Mouse (Mus musculus): ENCODE results near the gene Slc6a5. TPM values are rescaled to one million over a fixed set of nuclear protein-coding genes. Genes with fewer than 3 reads are reported as not detected.

The Slc6a5 gene
- not detected in 2 replicates for total RNA-seq (2017)

- no peak for ATAC-seq (ENCODE audit: extremely low read depth, insufficient number of reproducible peaks, low FRiP score, poor library complexity, severe bottlenecking)
These were observed at the start of gene Slc6a5 for GRCm38 (mm10) chr7:49909850-49910249. TSS of gene Slc6a5 (plus strand) at chr7:49910146.

- no peak for ATAC-seq (ENCODE audit: extremely low read depth, insufficient number of reproducible peaks, low FRiP score, poor library complexity, severe bottlenecking)
These were observed 48.8 kb upstream of the Slc6a5 start for GRCm38 (mm10) chr7:49861196-49861595.

GRCm38 (mm10) chr7:49863753-49864152, 46.2 kb upstream of the Slc6a5 start:
- ATAC-seq (ENCODE audit: extremely low read depth, insufficient number of reproducible peaks, low FRiP score, poor library complexity, severe bottlenecking) = no peak

- ATAC-seq (ENCODE audit: extremely low read depth, insufficient number of reproducible peaks, low FRiP score, poor library complexity, severe bottlenecking) = no peak
These were observed 40.3 kb upstream of the Slc6a5 start for GRCm38 (mm10) chr7:49869656-49870055.

GRCm38 (mm10) chr7:49870276-49870675, 39.7 kb upstream of the Slc6a5 start:
- no peak for ATAC-seq (ENCODE audit: extremely low read depth, insufficient number of reproducible peaks, low FRiP score, poor library complexity, severe bottlenecking)

- ATAC-seq (ENCODE audit: extremely low read depth, insufficient number of reproducible peaks, low FRiP score, poor library complexity, severe bottlenecking) = no peak
These were observed 32.6 kb upstream of the Slc6a5 start for GRCm38 (mm10) chr7:49877307-49877706.

GRCm38 (mm10) chr7:49879051-49879450, 30.9 kb upstream of the Slc6a5 start:
- ATAC-seq (ENCODE audit: extremely low read depth, insufficient number of reproducible peaks, low FRiP score, poor library complexity, severe bottlenecking) = no peak

GRCm38 (mm10) chr7:49879998-49880707, 29.8 kb upstream of the Slc6a5 start:
- no peak for ATAC-seq (ENCODE audit: extremely low read depth, insufficient number of reproducible peaks, low FRiP score, poor library complexity, severe bottlenecking)

- no peak for ATAC-seq (ENCODE audit: extremely low read depth, insufficient number of reproducible peaks, low FRiP score, poor library complexity, severe bottlenecking)
These were observed 27.7 kb upstream of the Slc6a5 start for GRCm38 (mm10) chr7:49882288-49882687.

- no peak for ATAC-seq (ENCODE audit: extremely low read depth, insufficient number of reproducible peaks, low FRiP score, poor library complexity, severe bottlenecking)
These were observed 27.1 kb upstream of the Slc6a5 start for GRCm38 (mm10) chr7:49882694-49883389.

GRCm38 (mm10) chr7:49887776-49888390, 22.1 kb upstream of the Slc6a5 start:
- no peak for ATAC-seq (ENCODE audit: extremely low read depth, insufficient number of reproducible peaks, low FRiP score, poor library complexity, severe bottlenecking)

- no peak for ATAC-seq (ENCODE audit: extremely low read depth, insufficient number of reproducible peaks, low FRiP score, poor library complexity, severe bottlenecking)
These were observed 15.2 kb upstream of the Slc6a5 start for GRCm38 (mm10) chr7:49894786-49895185.

- ATAC-seq (ENCODE audit: extremely low read depth, insufficient number of reproducible peaks, low FRiP score, poor library complexity, severe bottlenecking) = no peak
These were observed 14.7 kb upstream of the Slc6a5 start for GRCm38 (mm10) chr7:49895296-49895695.

GRCm38 (mm10) chr7:49902003-49902552, 7.9 kb upstream of the Slc6a5 start:
- no peak for ATAC-seq (ENCODE audit: extremely low read depth, insufficient number of reproducible peaks, low FRiP score, poor library complexity, severe bottlenecking)

GRCm38 (mm10) chr7:49907191-49908171, 2.5 kb upstream of the Slc6a5 start:
- no peak for ATAC-seq (ENCODE audit: extremely low read depth, insufficient number of reproducible peaks, low FRiP score, poor library complexity, severe bottlenecking)

GRCm38 (mm10) chr7:49908181-49908855, 1.6 kb upstream of the Slc6a5 start:
- ATAC-seq (ENCODE audit: extremely low read depth, insufficient number of reproducible peaks, low FRiP score, poor library complexity, severe bottlenecking) = no peak

- no peak for ATAC-seq (ENCODE audit: extremely low read depth, insufficient number of reproducible peaks, low FRiP score, poor library complexity, severe bottlenecking)
These were observed 945 bp upstream of the Slc6a5 start for GRCm38 (mm10) chr7:49908990-49909411.

GRCm38 (mm10) chr7:49910361-49910760, 415 bp downstream of the Slc6a5 start:
- no peak for ATAC-seq (ENCODE audit: extremely low read depth, insufficient number of reproducible peaks, low FRiP score, poor library complexity, severe bottlenecking)

All from neutrophil, adult 5-6 weeks (primary cell).